Mouse (Mus musculus) CH12.LX (cell line): Measurements from ENCODE around the gene Gimap3. TPM values are rescaled to one million over a fixed set of nuclear protein-coding genes. Genes with fewer than 3 reads are reported as not detected.
A peak's percentile ranks its signal among the peaks of the same experiment; 100 is the strongest.

Experiments
- DNase-seq: peaks from one replicate; pipeline ENCODE4 v3.0.0-alpha.2; 2013; ENCODE audit errors: extremely low read depth
- H3K27ac ChIP-seq: 2 replicates; pipeline ENCODE4 v1.5.1; 2012; ENCODE audit warnings: low read depth, mild to moderate bottlenecking, control low read depth, moderate library complexity; ENCODE audit not compliant: insufficient read depth
- H3K27me3 ChIP-seq: replicated peaks from 2 replicates; pipeline ENCODE3; 2012; ENCODE audit warnings: inconsistent platforms
- H3K36me3 ChIP-seq, 2 experiments: replicated peaks in 1 of 2; 2 replicates each; pipeline versions ENCODE3 to v1.6.1; 2012; ENCODE audit warnings: inconsistent platforms in 1 of 2, low read length in 1 of 2, mild to moderate bottlenecking in 1 of 2, mixed read lengths in 1 of 2, moderate library complexity in 1 of 2; ENCODE audit not compliant: control insufficient read depth in 1 of 2, insufficient read depth in 1 of 2
- H3K4me1 ChIP-seq, 2 experiments: 2 replicates each; pipeline ENCODE4 v1.6.1; 2012; ENCODE audit warnings: inconsistent platforms in 1 of 2, moderate library complexity in 1 of 2; ENCODE audit not compliant: insufficient read depth in 2 of 2, control insufficient read depth in 1 of 2
- H3K4me2 ChIP-seq: 2 replicates; pipeline ENCODE4 v1.6.1; 2012; ENCODE audit warnings: low read depth, mild to moderate bottlenecking, control low read depth; ENCODE audit not compliant: poor library complexity, insufficient read depth, severe bottlenecking
- H3K4me3 ChIP-seq, 3 experiments: fragments of 150-350 bp in 1 of 3; sonication (generic) in 1 of 3; replicated peaks in 1 of 3; 2 replicates each; pipeline versions ENCODE3 to v1.5.1; 2011 to 2012; ENCODE audit warnings: low read depth in 2 of 3, low read length in 2 of 3, mild to moderate bottlenecking in 2 of 3, moderate library complexity in 2 of 3, control low read depth in 1 of 3, improper control_type of control experiment in 1 of 3, inconsistent platforms in 1 of 3, mixed read lengths in 1 of 3; ENCODE audit not compliant: poor library complexity in 1 of 3
- H3K79me2 ChIP-seq: replicated peaks from 2 replicates; pipeline ENCODE4 v1.6.1; 2012; ENCODE audit warnings: mild to moderate bottlenecking, moderate library complexity; ENCODE audit not compliant: control insufficient read depth, poor library complexity, insufficient read depth, severe bottlenecking; ENCODE audit errors: extremely low read depth
- H3K9ac ChIP-seq: 2 replicates; pipeline ENCODE4 v1.6.1; 2012; ENCODE audit warnings: low read depth, mild to moderate bottlenecking, control low read depth, moderate library complexity; ENCODE audit not compliant: insufficient read depth
- H3K9me3 ChIP-seq: replicated peaks from 2 replicates; pipeline ENCODE3; 2012; ENCODE audit warnings: low read length, inconsistent platforms, mixed read lengths
- CHD2 ChIP-seq: IDR thresholded peaks from 2 replicates; pipeline ENCODE4 v1.6.1; 2011; ENCODE audit warnings: low read length, improper control_type of control experiment
- CTCF ChIP-seq, 2 experiments: IDR thresholded peaks in 1 of 2; conservative IDR thresholded peaks in 1 of 2; 2 replicates each; pipeline ENCODE4 v1.5.1; 2011 to 2012; ENCODE audit warnings: low read depth in 2 of 2, low read length in 2 of 2, improper control_type of control experiment in 1 of 2, inconsistent platforms in 1 of 2, mild to moderate bottlenecking in 1 of 2, moderate library complexity in 1 of 2
- E2F4 ChIP-seq: IDR thresholded peaks from 2 replicates; pipeline ENCODE4 v1.6.1; 2011; ENCODE audit warnings: low read depth, low read length, improper control_type of control experiment; ENCODE audit not compliant: insufficient replicate concordance
- EP300 ChIP-seq: IDR thresholded peaks from 2 replicates; pipeline ENCODE4 v1.6.1; 2011; ENCODE audit warnings: low read length, improper control_type of control experiment
- ETS1 ChIP-seq: conservative IDR thresholded peaks from 2 replicates; pipeline ENCODE4 v1.6.1; 2012; ENCODE audit warnings: low read depth, mild to moderate bottlenecking, inconsistent platforms, low read length, improper control_type of control experiment, moderate library complexity
- GABPA ChIP-seq: IDR thresholded peaks from 2 replicates; pipeline ENCODE4 v1.6.1; 2012; ENCODE audit warnings: low read depth, low read length, improper control_type of control experiment, inconsistent platforms; ENCODE audit not compliant: insufficient replicate concordance
- HCFC1 ChIP-seq: IDR thresholded peaks from 2 replicates; pipeline ENCODE4 v1.6.1; 2012; ENCODE audit warnings: low read depth, mild to moderate bottlenecking, inconsistent platforms, low read length, improper control_type of control experiment
- IRF4 ChIP-seq: IDR thresholded peaks from 2 replicates; pipeline ENCODE4 v1.6.1; 2014; ENCODE audit warnings: low read depth, mild to moderate bottlenecking, inconsistent platforms, low read length, improper control_type of control experiment
- JUN ChIP-seq: IDR thresholded peaks from 2 replicates; pipeline ENCODE4 v1.6.1; 2011; ENCODE audit warnings: low read depth, mild to moderate bottlenecking, low read length, improper control_type of control experiment, moderate library complexity; ENCODE audit not compliant: insufficient read depth
- JUND ChIP-seq: conservative IDR thresholded peaks from 2 replicates; pipeline ENCODE4 v1.6.1; 2011; ENCODE audit warnings: low read depth, low read length, improper control_type of control experiment
- KAT2A ChIP-seq: IDR thresholded peaks from 2 replicates; pipeline ENCODE4 v1.6.1; 2012; ENCODE audit warnings: low read length, improper control_type of control experiment, inconsistent platforms; ENCODE audit not compliant: insufficient replicate concordance
- MAFK ChIP-seq: IDR thresholded peaks from 2 replicates; pipeline ENCODE4 v1.6.1; 2011; ENCODE audit warnings: low read length, improper control_type of control experiment; ENCODE audit not compliant: insufficient replicate concordance
- MAX ChIP-seq: IDR thresholded peaks from 2 replicates; pipeline ENCODE4 v1.6.1; 2011; ENCODE audit warnings: low read length, improper control_type of control experiment
- MAZ ChIP-seq: IDR thresholded peaks from 2 replicates; pipeline ENCODE4 v1.6.1; 2012; ENCODE audit warnings: low read depth, mild to moderate bottlenecking, inconsistent platforms, low read length, improper control_type of control experiment, moderate library complexity
- MEF2A ChIP-seq: IDR thresholded peaks from 2 replicates; pipeline ENCODE4 v1.6.1; 2014; ENCODE audit warnings: low read depth, mild to moderate bottlenecking, inconsistent platforms, low read length, improper control_type of control experiment, borderline replicate concordance
- MXI1 ChIP-seq: IDR thresholded peaks from 2 replicates; pipeline ENCODE4 v1.6.1; 2011; ENCODE audit warnings: mild to moderate bottlenecking, low read depth, low read length, improper control_type of control experiment
- MYC ChIP-seq: IDR thresholded peaks from 2 replicates; pipeline ENCODE4 v1.6.1; 2011; ENCODE audit warnings: low read depth, mild to moderate bottlenecking, improper control_type of control experiment, low read length
- NELFE ChIP-seq: IDR thresholded peaks from 2 replicates; pipeline ENCODE4 v1.6.1; 2011; ENCODE audit warnings: low read depth, low read length, improper control_type of control experiment
- NRF1 ChIP-seq: IDR thresholded peaks from 2 replicates; pipeline ENCODE4 v1.6.1; 2014; ENCODE audit warnings: low read depth, mild to moderate bottlenecking, inconsistent platforms, low read length, improper control_type of control experiment, moderate library complexity
- PAX5 ChIP-seq: IDR thresholded peaks from 2 replicates; pipeline ENCODE4 v1.6.1; 2012; ENCODE audit warnings: low read length, inconsistent platforms, mixed read lengths
- POLR2AphosphoS2 ChIP-seq: IDR thresholded peaks from 2 replicates; pipeline ENCODE4 v1.6.1; 2011; ENCODE audit warnings: low read depth, low read length, improper control_type of control experiment
- RAD21 ChIP-seq: IDR thresholded peaks from 2 replicates; pipeline ENCODE4 v1.6.1; 2011; ENCODE audit warnings: low read depth, mild to moderate bottlenecking, low read length, improper control_type of control experiment, moderate library complexity
- RCOR1 ChIP-seq: conservative IDR thresholded peaks from 2 replicates; pipeline ENCODE4 v1.6.1; 2012; ENCODE audit warnings: low read depth, mild to moderate bottlenecking, inconsistent platforms, low read length, improper control_type of control experiment
- SIN3A ChIP-seq: IDR thresholded peaks from 2 replicates; pipeline ENCODE4 v1.6.1; 2012; ENCODE audit warnings: low read length, improper control_type of control experiment, inconsistent platforms
- SMC3 ChIP-seq: IDR thresholded peaks from 2 replicates; pipeline ENCODE4 v1.6.1; 2011; ENCODE audit warnings: low read depth, low read length, improper control_type of control experiment
- TBP ChIP-seq: conservative IDR thresholded peaks from 2 replicates; pipeline ENCODE4 v1.6.1; 2011; ENCODE audit warnings: low read depth, low read length, improper control_type of control experiment
- TCF12 ChIP-seq: IDR thresholded peaks from 2 replicates; pipeline ENCODE4 v1.6.1; 2014; ENCODE audit warnings: low read depth, mild to moderate bottlenecking, inconsistent platforms, low read length, improper control_type of control experiment
- UBTF ChIP-seq: IDR thresholded peaks from 2 replicates; pipeline ENCODE4 v1.6.1; 2012; ENCODE audit warnings: low read depth, mild to moderate bottlenecking, inconsistent platforms, low read length, improper control_type of control experiment, moderate library complexity
- USF2 ChIP-seq: conservative IDR thresholded peaks from 2 replicates; pipeline ENCODE4 v1.6.1; 2011; ENCODE audit warnings: low read depth, low read length, improper control_type of control experiment
- ZKSCAN1 ChIP-seq: IDR thresholded peaks from 2 replicates; pipeline ENCODE4 v1.6.1; 2012; ENCODE audit warnings: low read depth, inconsistent platforms, low read length, improper control_type of control experiment, borderline replicate concordance
- ZMIZ1 ChIP-seq: IDR thresholded peaks from 2 replicates; pipeline ENCODE4 v1.6.1; 2012; ENCODE audit warnings: low read depth, mild to moderate bottlenecking, inconsistent platforms, low read length, improper control_type of control experiment
- ZNF384 ChIP-seq: IDR thresholded peaks from 2 replicates; pipeline ENCODE4 v1.6.1; 2012; ENCODE audit warnings: low read depth, low read length, improper control_type of control experiment, inconsistent platforms
- dilution Hi-C: fragments of 300-500 bp; cut with MboI; formaldehyde crosslinking; loops from 2 replicates; pipeline ENCODE4 v1.14.3; 2020; ENCODE audit warnings: low sequenced_read_pairs; ENCODE audit not compliant: extremely low pct_unique_long_range_greater_than_20kb, extremely low pct_ligation_motif_present
- in situ Hi-C: fragments of 300-500 bp; cut with MboI; formaldehyde crosslinking; loops from 3 replicates; pipeline ENCODE4 v1.14.3; 2019; ENCODE audit warnings: low sequenced_read_pairs, low pct_ligation_motif_present, low pct_unique_long_range_greater_than_20kb, mixed read lengths
- polyA plus RNA-seq: library from polyadenylated mRNA; unstranded; fragments of >175 nt; gene quantifications from 2 replicates; pipeline ENCODE4 v1.2.1, GENCODE M21; 2012; ENCODE audit warnings: low read depth; ENCODE audit not compliant: insufficient read length
- total RNA-seq, 2 experiments: library from RNA; depleted of rRNA; stranded (reverse); fragments of 300-350 nt in 1 of 2; fragments of >200 nt in 1 of 2; gene quantifications; 2 replicates each; pipeline ENCODE4 v1.2.3; 2012 to 2014

Gimap3 gene
- total and polyA plus RNA-seq, 3 experiments: 10.8 to 28.2 (median 17.7) TPM

DNA sequence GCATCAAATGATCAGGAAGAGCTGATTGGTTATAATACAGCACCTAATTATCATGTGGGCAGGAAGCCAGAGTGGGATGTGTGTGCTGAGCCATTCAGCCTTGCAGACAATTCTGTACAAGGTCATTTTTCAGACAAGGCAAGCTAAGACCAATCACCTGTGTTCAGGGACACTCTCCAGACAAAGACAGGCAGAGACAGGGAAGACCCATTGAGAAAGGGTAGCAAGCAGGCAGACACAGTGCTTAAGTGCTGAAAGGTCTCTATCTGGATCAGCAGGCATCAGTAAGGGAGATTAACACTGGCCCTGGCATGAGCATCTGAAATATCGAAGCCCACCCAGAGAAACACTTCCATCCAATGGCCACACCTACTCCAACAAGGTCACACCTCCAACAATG lies 13.8 kb upstream of the Gimap3 start:
- no peaks in the 10 kb centered on the region for H3K79me2 ChIP-seq
- no peak for DNase-seq
- H3K4me2 ChIP-seq: no peak overlapping the region
- H3K9ac ChIP-seq: no peak overlapping the region
- H3K36me3 ChIP-seq: no peaks in the 10 kb centered on the region
- TF ChIP-seq GABPA (no peak), UBTF (no peak)
- H3K9me3 ChIP-seq: no peaks in the 10 kb centered on the region
- peaks cover 0 to 7% of the 10 kb centered on the region in 2 experiments; a peak in 1 of 4 replicates for H3K4me1 ChIP-seq
- no peaks in the 10 kb centered on the region for H3K27me3 ChIP-seq
- no peak overlapping the region for H3K4me3 ChIP-seq
- in situ Hi-C loops (no loop called here), dilution Hi-C loops (no loop called here)
- H3K27ac ChIP-seq: no peak overlapping the region

DNA sequence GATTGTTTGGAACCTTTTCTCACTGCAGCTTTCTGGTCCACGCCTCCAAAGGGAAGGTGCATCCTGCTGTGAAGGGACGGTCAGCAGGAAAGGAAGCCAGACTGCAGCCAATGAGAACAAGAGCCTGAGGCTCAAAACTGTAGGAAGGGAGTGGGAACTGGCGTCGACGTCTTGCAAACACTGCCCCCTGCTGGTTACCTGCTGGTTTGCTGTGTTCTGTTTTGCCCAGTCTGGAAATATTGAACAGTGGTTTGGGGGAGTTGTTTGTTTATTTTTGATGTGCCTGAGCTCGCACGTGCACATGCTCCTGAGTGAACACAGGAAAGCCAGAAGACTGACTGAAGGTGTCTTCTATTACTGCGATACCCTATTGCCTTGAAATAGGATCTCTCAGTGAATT lies 1.4 kb upstream of the Gimap3 start:
- Histone ChIP-seq H3K79me2 (peaks cover 16% of the 10 kb centered on the region; the same call in 1 of the 2 replicates), H3K4me1 (peaks cover 15 to 51% of the 10 kb centered on the region in 2 experiments), H3K9ac (peak overlapping the region; percentile 24; the same call in 1 of the 2 replicates), H3K9me3 (no peaks in the 10 kb centered on the region), H3K4me3 (no peak overlapping the region), H3K4me2 (peak overlapping the region; percentile 47), H3K27ac (0 out of 2 replicates have a peak overlapping the region, but pooled peaks have one; percentile 31), H3K36me3 (peaks cover 4 to 6% of the 10 kb centered on the region in 2 experiments), H3K27me3 (no peaks in the 10 kb centered on the region)
- in situ Hi-C loops (loop anchor here (5.0 kb wide), 1 partner anchor 125 kb away; the partner anchor contains the start of gene Gimap8), dilution Hi-C loops (loop anchor here (25.0 kb wide), 1 partner anchor 135 kb away; the partner anchor contains the start of genes AI854703 and Gimap8)
- DNase-seq: peak; percentile 82
- TF ChIP-seq SMC3: peak; percentile 98
- TF ChIP-seq E2F4: no peak
- TF ChIP-seq JUN: no peak
- TF ChIP-seq JUND: no peak
- TF ChIP-seq UBTF: no peak
- no peak for TF ChIP-seq MAFK
- TF ChIP-seq RAD21: peak; percentile 96
- TF ChIP-seq SIN3A: 0 out of 2 replicates have a peak, but pooled peaks have one; percentile 54
- 0 out of 2 replicates have a peak, but pooled peaks have one; percentile 22 for TF ChIP-seq MYC
- no peak for TF ChIP-seq RCOR1
- no peak for TF ChIP-seq MAZ
- no peak for TF ChIP-seq USF2
- TF ChIP-seq ZNF384: no peak
- no peak for TF ChIP-seq ZKSCAN1
- 0 out of 2 replicates have a peak, but pooled peaks have one; percentile 10 for TF ChIP-seq TCF12
- TF ChIP-seq CTCF (conservative IDR thresholded peaks at IDR 0.05 in 1 of 2, IDR thresholded peaks at IDR 0.05 in 1 of 2; ENCODE audit: low read depth in 2 of 2, low read length in 2 of 2): peak; percentile 74 to 94
- TF ChIP-seq HCFC1: 0 out of 2 replicates have a peak, but pooled peaks have one; percentile 2
- TF ChIP-seq TBP: 0 out of 2 replicates have a peak, but pooled peaks have one; percentile 33
- TF ChIP-seq CHD2: no peak
- TF ChIP-seq MEF2A: no peak
- no peak for TF ChIP-seq ETS1
- no peak for TF ChIP-seq POLR2AphosphoS2
- peak; percentile 46; the same call in 1 of the 2 replicates for TF ChIP-seq MAX
- TF ChIP-seq NELFE: peak; percentile 19; the same call in 1 of the 2 replicates
- TF ChIP-seq KAT2A: no peak
- TF ChIP-seq NRF1: no peak
- no peak for TF ChIP-seq ZMIZ1
- TF ChIP-seq EP300: no peak
- TF ChIP-seq IRF4: no peak
- 0 out of 2 replicates have a peak, but pooled peaks have one; percentile 21 for TF ChIP-seq MXI1
- no peak for TF ChIP-seq PAX5
